Mouse (Mus musculus) right cerebral cortex, adult 18-20 months (tissue): ENCODE measurements around the gene Nrxn3.

Source experiments
- DNase-seq: peaks from one replicate; pipeline ENCODE4 v3.0.0; 2022; ENCODE audit warnings: mixed read lengths

Gene Nrxn3

GRCm38 (mm10) chr12:90159911-90160310 is 1437.2 kb downstream of the Nrxn3 start:
- DNase-seq = peak; percentile 11

GRCm38 (mm10) chr12:90166118-90166517 is 1443.4 kb downstream of the Nrxn3 start:
- DNase-seq = no peak

- no peak for DNase-seq
Observed at GRCm38 (mm10) chr12:90181566-90181965, 1458.9 kb downstream of the Nrxn3 start.

GRCm38 (mm10) chr12:90183021-90183420 is 1460.3 kb downstream of the Nrxn3 start:
- no peak for DNase-seq

- DNase-seq = no peak
Observed at GRCm38 (mm10) chr12:90196161-90196560, 1473.5 kb downstream of the Nrxn3 start.

GRCm38 (mm10) chr12:90197994-90198393 is 1475.3 kb downstream of the Nrxn3 start:
- no peak for DNase-seq

- no peak for DNase-seq
Observed at GRCm38 (mm10) chr12:90202501-90202900, 1479.8 kb downstream of the Nrxn3 start.

- no peak for DNase-seq
Observed at GRCm38 (mm10) chr12:90211410-90211809, 1488.7 kb downstream of the Nrxn3 start.

GRCm38 (mm10) chr12:90217060-90217459 is 1494.4 kb downstream of the Nrxn3 start:
- no peak for DNase-seq

- DNase-seq = no peak
Observed at GRCm38 (mm10) chr12:90229062-90229461, 1506.4 kb downstream of the Nrxn3 start.

- DNase-seq = no peak
Observed at GRCm38 (mm10) chr12:90236093-90236492, 1513.4 kb downstream of the Nrxn3 start.

- DNase-seq = no peak
Observed at GRCm38 (mm10) chr12:90260301-90260700, 1537.6 kb downstream of the Nrxn3 start.

- no peak for DNase-seq
Observed at GRCm38 (mm10) chr12:90268111-90268510, 1545.4 kb downstream of the Nrxn3 start.

- DNase-seq = no peak
Observed at GRCm38 (mm10) chr12:90270763-90271379, 1548.2 kb downstream of the Nrxn3 start.

GRCm38 (mm10) chr12:90274621-90275236 is 1552.1 kb downstream of the Nrxn3 start:
- DNase-seq = peak; percentile 30

GRCm38 (mm10) chr12:90281236-90281635 is 1558.6 kb downstream of the Nrxn3 start:
- peak; percentile 19 for DNase-seq

- no peak for DNase-seq
Observed at GRCm38 (mm10) chr12:90283022-90283421, 1560.3 kb downstream of the Nrxn3 start.

GRCm38 (mm10) chr12:90302671-90303070 is 1580.0 kb downstream of the Nrxn3 start:
- DNase-seq = no peak

- DNase-seq = no peak
Observed at GRCm38 (mm10) chr12:90331806-90332205, 1609.1 kb downstream of the Nrxn3 start.

- DNase-seq = no peak
Observed at GRCm38 (mm10) chr12:90332459-90332858, 1609.8 kb downstream of the Nrxn3 start.

GRCm38 (mm10) chr12:90337496-90338228 is 1615.0 kb downstream of the Nrxn3 start:
- no peak for DNase-seq

- DNase-seq = no peak
Observed at GRCm38 (mm10) chr12:90338229-90338557, 1615.5 kb downstream of the Nrxn3 start.
